Mouse (Mus musculus) spleen, adult 2 months (tissue): ENCODE measurements around the gene Usp24.

Experiments used
- CTCF ChIP-seq: fragments of 200-500 bp; IDR thresholded peaks from 2 replicates; pipeline ENCODE4 v1.5.1; 2011; ENCODE audit warnings: mild to moderate bottlenecking, inconsistent platforms; ENCODE audit not compliant: insufficient read depth, insufficient read length, insufficient replicate concordance; ENCODE audit errors: extremely low read depth
- POLR2A ChIP-seq: fragments of 200-500 bp; IDR thresholded peaks from 2 replicates; pipeline ENCODE4 v1.6.1; 2011; ENCODE audit warnings: low read depth, low read length, inconsistent platforms

DNA sequence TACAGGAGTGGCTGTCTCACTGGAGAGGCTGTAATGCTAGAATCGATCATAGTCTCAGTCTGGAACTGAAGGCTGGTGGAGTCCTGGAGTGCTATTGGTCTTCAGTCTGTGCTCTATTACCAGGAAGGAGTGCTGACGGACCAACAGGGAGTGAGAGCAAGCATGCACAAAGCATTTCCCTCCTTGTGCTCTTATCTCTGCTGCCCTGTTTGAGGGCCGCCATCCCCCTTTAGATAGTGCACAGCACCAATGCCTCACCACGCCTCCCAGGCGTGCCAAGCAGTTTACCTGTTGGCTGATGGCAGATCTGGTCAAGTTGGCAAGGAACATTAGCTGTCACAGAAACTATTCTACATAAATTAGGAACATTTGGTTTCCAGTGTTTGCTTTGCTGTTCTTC, 11.4 kb downstream of the Usp24 start:
- TF ChIP-seq CTCF (no peak), POLR2A (no peak)
